Mouse (Mus musculus) CD4-positive helper T cell, adult 2 months (primary cell): ENCODE measurements around the gene Per3.

Source experiments
- DNase-seq: peaks from one replicate; pipeline ENCODE4 v3.0.0-alpha.2; 2012; ENCODE audit warnings: low read depth, missing footprints, low spot score

Per3 gene

DNA sequence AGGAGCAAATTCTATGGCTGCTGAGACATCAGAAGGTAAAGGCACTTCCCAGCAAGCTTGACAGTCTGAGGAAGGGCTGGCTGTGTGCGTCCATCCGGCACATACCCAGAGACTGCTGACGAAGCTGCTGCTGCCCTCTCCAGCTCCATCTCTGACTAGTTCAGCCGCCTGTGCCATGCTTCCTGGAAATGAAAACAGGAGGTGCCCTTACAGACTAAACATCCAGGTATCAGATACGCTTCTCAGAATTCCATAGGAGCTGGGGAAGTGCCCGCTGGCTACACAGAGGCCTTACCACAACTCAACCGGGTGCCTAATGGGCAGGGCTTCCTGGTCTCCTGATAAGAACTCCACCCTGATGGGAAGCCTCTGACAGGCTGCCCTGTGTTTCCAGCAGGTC, 85.9 kb downstream of the Per3 start:
- no peak for DNase-seq

DNA sequence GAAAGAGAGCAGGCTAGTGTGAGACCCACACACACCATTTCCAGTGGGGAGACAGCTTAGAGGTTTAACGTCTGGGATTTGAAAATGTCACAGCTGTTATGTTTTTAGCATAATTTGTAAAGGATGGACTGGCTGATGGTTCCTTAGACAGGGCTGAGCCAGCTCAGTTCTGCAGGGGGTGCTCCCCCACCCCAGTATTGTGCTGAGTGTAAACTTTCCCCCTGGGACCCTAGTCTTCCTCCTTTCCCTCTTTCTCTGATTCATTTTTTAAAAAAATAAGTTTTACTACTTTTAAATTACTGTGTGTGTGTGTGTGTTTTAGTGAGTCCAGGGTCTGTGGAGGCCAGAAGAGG, 87.4 kb downstream of the Per3 start:
- no peak for DNase-seq

DNA sequence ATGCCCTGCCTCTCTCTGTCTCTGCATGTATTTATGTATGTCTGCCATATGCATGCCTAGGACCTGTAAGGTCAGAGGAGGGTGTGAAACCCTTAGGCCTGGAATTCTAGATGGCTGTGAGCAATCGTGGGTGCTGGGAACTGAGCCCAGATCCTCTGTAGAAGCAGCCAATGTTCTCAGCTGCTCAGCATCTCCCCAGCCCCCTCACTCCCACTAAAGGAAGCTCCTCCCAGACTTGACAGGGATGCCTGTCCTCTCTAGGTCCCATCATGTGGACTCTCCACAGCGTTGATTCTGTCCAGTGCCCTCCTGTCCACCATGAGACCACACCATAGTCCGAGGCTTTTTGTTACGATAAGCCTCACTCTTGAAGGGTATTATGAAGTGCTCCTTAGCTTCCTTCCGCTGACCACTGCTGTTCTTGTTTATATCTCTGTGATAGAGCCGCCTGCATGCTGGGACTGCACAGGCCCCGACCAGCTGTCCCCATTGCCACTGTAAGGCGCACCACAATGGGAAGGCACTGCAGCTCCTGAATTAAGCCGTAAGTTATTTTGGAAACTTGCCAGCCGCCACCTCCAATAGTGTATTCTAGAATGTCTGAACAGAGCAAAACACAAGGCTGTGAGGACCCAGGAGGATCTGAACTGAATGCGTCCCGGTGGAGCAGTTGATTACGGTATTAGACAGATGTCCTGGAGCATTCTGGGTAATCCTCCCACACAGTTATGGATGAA, 87.9 kb downstream of the Per3 start:
- DNase-seq = no peak
